Mouse (Mus musculus): ENCODE data around the gene Hltf. TPM values are rescaled to one million over a fixed set of nuclear protein-coding genes. Genes with fewer than 3 reads are reported as not detected.
"Not testable (repeated sequence)": the region's sequence is repeated elsewhere in the genome, so short reads cannot be mapped to it uniquely, and the experiment has no call there.

The Hltf gene
- total RNA-seq, 2 experiments from 2014 or later, result 22.3 to 24.9 TPM

DNA sequence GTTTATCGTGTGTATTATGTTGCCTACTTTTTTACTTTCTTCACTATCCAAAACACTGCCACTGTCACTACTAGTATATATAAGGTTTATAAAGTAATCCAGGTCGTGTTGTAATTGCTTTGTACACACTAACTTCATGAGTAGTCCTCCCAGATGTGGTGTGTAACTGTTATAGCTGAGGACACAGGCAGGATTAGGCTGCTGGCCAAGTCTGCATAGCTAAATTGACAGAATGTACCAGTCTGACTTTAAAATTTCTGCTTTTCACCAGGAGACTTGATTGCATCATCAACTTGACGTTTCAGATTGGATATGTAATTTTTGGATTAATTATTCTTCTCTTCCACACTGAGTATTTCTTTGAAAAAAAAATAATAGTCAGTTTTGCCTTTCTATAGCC is 46.2 kb downstream of the Hltf start:
- no peak for DNase-seq (ENCODE audit: low spot score in 2 of 2)

DNA sequence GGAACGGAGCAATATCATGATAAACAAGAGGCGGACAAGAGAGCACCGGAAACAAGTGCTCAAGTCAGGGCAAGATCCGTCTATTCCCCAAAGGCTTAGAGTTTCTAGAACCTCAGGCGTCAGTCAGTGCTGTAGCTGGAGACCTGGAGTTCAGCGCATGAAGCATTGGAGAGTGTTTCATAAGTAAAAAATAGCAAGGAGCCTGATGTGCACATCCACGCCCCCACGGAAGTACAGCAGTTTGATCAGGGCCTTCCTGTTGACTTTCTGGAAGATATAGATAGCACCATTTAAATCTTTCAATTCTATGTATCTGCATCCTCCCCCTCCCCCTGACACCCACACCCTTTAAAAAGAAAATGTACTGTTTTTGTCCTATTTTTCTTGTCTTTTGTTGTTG is 46.7 kb downstream of the Hltf start:
- no peak for DNase-seq (ENCODE audit: low spot score in 2 of 2)

DNA sequence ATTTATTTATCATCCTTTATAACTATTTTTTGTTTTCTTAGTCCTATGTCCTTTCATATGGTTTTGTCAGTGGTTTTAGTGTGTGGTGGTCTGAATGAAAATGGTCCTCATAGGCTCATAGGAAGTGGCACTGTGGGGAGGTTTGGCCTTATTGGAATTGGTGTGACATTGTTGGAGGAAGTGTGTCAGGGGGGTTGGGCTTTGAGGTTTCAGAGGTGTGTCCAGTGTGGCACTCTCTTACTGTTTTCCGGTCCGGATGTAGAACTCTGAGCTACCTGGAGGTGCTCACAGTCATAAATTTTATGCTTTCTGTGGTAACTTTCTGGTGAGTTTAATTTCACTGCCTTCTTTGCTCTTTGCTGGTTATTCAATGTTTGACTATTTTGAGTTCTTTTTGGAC is 47.2 kb downstream of the Hltf start:
- DNase-seq (ENCODE audit: low spot score in 2 of 2), result no peak

DNA sequence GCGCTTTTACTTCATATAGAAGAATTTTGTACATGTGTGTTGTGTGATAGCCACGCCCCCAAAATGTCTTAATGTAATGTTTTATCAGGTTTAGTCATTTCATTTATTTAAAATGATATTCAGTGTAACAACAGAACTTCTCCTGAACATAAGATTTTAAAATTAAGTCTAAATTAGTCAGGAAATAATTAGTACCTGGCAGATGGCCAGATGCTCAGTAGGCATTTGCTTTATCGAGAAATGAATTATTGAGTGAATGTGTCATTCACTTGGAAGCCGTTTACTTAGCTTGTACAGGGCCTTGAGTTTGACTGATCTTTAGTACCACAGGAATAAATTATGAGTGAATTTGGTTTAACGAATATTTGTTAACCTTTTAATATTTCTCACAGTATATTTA is 51.3 kb downstream of the Hltf start:
- DNase-seq (ENCODE audit: low spot score in 2 of 2), result no peak

DNA sequence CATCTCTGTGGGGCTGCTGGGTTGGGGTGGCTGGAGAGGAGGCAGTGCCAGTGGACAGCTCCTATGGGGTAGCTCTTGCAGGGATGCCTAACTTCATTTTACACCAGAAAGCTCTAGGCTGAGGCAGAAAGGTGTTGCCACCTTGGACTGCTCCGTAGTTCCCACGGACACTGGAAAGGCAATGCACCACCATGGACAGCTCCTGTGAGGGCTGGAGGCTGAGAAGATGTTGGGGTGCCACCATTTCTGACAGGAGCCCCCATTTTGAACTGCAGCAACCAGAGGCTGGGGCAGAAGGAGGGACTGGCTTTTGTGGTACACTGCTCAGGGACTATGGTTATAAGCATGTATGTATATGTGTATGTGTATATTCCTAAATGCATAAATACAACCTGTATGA is 54.3 kb downstream of the Hltf start:
- DNase-seq (ENCODE audit: low spot score in 2 of 2), result no peak

DNA sequence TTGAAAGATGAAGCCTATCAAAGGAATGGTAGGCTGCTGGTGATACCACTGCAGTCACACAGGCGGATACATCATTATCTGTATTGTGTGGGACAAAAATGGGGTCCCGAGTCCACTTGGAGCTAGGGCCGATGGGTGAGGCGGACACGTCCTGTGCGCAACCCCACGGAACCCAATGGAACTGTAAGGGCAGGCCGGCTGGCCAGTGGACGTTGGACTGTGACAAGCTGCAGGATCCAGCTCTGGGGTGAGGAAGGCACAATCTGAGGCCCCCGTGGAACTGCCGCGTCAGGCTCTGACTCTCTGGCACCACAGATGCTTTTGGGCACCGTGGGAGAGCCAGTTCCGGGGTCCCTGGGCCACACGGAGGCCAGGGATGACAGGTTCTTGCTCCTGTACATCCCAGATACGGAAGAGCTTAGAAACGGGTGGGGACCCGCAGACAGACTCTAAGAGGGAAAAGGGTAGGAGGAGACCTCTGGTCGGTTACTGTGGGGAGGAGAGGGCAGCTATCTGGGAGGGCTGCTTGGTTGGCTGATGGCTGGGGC is 61.5 kb downstream of the Hltf start:
- DNase-seq (ENCODE audit: low spot score in 2 of 2), result no peak

DNA sequence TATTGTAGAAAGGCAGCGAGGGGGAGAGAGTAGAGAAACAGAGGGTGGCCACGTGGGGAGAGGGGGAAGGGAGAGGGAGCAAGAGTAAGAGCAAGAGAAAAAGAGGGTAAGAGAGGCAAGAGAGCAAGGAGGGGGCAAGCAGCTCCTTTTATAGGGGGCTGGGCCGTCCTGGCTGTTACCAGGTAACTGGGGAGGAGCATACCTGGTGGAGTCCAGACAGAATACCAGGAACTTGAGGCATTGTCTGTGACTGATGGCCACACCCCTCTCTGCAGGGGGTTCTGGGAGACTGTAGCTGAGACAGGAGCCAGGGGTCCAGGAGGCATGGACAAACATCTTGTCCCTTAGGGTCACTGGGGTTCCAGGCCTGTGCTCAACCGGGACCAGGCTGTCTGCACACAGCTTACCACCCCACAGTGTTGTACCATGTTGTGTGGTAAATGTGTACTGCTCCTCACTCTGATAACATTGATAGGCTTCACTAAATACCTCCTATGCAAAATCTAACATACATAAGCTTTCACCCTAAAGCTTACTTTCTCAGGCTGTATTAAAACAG is 62.2 kb downstream of the Hltf start:
- DNase-seq (ENCODE audit: low spot score in 2 of 2), result no peak

DNA sequence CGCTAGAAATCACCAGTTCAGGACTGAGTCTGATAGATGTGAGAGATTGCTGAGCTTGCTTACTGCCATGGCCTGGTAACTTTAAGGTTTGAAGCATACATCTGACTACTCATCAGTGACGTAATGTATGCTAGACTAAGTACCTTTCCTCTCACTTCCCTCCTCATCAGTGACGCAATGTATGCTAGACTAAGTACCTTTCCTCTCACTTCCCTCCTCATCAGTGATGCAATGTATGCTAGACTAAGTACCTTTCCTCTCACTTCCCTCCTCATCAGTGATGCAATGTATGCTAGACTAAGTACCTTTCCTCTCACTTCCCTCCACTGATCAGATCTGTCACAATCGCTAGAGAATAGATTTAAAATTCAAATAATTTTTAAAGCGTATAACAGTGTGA is 64.0 kb downstream of the Hltf start:
- not testable (repeated sequence) for DNase-seq (ENCODE audit: low spot score in 2 of 2)

DNA sequence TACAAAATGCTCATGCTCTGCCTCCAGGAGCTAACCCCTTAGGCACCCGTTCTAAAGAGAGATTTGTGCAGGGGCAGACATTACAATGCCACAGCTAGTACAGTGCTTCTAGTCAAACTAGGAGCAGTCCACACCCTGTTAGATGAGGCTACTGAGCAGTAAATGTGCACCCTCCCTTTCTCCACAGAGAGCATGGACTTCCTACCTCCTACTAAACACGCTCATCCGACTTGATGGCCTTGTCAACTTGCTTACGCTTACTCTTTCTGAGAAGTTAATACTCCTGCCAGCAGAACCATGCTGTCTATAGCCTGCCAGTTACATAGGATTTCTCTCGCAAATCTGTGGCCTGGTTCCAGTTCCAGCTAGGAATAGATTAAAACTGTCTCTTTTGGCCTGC is 68.0 kb downstream of the Hltf start:
- no peak for DNase-seq (ENCODE audit: low spot score in 2 of 2)

DNA sequence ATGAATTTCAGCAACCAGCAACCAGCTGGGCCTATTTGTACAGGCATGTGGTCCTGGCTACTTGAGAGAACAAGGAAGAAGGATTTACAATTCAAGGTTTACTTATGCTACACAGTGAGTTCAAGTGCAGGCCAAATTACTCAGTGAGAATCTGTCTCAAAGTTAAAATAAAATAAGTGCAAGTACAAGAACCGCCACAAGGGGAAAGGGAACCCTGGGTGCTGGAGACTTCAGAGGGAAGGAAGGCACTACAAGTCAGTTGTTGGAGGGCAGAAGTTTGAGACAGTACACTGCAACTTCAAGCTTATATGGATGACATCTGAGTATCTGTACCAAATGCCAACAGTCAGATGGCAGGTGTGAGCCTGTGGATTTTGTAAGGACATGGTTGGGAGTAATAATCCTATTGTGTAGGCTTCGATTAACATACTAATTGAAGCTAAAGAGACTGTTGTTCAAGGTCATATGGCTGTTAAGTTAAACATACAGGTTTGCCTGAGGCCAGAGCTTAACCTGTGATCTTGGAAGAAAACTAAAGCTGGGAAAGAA is 69.5 kb downstream of the Hltf start:
- DNase-seq (ENCODE audit: low spot score in 2 of 2), result no peak

DNA sequence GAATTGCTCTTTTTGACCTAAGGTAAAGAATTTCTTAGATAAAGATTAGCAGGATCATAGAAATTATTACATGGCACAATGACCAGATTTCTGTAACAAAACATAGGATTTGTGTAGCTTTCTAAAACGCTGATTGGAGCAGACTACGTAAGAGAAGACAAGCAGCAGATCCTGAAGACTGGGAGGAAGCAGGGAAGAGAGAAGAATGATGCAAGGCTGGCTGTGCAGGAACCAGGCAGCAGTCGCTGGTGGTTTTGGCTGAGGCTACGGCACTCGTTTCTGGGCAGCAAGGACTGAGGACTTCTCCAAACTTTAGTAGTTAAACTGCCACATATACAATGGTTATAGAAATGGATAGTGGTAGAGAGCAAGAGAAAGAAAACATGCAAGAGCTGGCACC is 71.9 kb downstream of the Hltf start:
- DNase-seq (ENCODE audit: low spot score in 2 of 2), result no peak

DNA sequence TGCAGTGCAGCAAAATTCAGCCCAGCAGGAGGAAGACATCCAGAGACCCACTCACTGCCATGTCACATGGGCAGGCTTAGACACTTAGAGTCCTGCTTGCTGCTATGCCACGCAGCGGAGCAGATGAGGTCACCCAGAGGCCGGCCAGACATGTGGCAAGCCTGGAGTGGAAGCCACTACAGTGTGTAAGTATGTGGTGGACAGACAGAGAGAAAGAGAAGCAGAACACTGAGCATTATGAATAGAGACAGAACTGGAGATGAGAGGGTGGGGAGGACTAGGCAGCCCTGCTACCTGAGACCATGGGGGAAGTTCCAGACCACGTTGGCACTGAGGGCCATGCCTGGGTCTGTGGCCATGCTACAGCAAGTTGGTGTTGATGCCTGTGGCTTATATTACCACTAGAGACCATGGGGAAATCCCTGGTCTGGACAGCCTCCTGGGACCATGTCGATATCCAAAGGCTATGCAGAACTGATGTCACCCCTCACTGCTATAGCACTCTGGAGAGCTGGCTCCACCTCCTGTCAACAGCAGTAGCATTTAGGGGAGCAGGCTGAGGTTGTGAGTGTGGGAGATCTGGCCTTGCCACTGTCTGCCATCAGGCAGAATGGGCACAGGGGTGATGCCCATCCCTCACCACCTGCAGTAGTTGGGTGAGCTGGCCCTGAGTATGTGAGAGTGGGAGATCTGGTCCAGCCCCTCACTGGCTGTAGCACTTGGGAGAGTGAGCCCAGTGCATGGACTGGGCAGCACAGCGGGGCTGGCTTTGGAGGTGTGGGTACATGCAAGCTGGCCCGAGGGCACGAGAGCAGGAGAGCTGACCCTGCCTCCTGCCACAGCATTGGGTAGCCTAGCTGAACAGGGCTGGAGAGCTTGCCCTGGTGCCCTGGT is 73.1 kb downstream of the Hltf start:
- DNase-seq (ENCODE audit: low spot score in 2 of 2), result no peak

DNA sequence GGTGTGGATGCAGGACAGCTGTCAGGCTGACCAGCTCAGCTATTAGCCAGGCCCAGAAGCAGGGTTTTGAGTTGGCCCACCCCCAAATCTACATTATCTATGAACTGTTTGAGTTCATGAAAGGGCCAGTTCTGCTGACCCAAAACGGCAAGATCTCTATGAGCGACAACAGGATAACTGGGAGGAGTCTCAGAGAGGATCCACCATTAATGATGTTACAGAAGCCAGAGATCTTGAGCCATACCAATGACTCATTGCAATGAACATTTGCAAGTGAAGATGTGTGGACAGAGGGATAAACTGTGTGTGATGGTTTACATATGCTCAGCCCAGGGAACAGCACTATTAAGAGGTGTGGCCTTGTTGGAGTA is 73.7 kb downstream of the Hltf start:
- no peak for DNase-seq (ENCODE audit: low spot score in 2 of 2)

DNA sequence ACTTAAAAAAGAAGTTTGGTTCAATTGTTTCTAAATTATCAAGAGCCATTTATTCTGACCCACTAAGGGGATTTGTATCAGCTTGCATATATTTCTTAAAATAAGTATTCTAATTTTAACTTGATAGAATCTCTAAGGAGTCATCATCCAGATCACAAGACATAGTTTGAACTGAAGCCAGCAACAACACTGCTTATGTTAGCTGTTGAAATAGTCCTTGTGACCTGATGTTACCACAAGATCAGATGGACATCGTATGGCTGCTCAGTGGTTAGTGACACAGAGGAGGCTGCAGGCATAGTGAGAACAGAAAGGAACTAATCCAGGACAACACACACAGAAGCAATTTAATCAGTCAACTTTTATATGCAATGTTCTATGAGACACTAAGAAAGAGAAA is 75.1 kb downstream of the Hltf start:
- no peak for DNase-seq (ENCODE audit: low spot score in 2 of 2)

DNA sequence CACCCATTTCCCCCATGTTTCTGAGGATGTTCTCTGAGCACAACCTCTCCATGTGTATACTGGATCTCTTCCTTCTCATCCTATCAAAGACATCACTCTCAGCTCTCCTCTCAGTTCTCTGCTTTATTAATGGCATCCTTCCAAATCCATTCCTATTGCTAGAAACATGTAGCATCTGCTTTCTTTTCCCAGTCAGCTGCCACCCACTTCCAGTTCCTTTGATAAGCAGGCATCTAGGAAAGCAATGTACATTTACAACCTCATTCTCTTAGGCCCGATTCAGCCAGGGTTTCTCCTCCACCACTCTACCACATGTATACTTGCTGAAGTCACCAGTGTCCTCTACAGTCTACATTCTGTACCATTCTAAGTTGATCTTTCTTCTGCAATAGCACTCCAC is 76.1 kb downstream of the Hltf start:
- DNase-seq (ENCODE audit: low spot score in 2 of 2), result peak in 1 of 2 experiments; percentile 54

DNA sequence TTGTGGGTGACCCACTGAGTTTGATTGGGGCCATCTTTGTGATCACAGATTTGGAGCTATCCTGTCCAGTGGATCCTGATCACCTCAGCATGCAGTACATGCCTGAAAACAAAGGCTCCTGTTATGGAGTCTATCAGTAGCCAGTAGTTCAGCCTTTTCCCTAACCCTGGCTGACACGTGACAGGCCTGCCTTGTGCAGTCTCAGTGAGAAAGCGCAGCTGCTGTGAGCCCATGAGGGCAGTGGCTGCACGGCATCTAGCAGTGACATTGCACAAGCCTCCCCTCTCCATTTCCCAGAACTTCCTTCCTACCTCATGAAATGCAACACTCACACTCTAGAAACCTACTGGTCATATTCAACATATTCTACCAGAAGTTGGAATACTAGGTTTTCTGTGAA is 76.9 kb downstream of the Hltf start:
- DNase-seq (ENCODE audit: low spot score in 2 of 2), result no peak

DNA sequence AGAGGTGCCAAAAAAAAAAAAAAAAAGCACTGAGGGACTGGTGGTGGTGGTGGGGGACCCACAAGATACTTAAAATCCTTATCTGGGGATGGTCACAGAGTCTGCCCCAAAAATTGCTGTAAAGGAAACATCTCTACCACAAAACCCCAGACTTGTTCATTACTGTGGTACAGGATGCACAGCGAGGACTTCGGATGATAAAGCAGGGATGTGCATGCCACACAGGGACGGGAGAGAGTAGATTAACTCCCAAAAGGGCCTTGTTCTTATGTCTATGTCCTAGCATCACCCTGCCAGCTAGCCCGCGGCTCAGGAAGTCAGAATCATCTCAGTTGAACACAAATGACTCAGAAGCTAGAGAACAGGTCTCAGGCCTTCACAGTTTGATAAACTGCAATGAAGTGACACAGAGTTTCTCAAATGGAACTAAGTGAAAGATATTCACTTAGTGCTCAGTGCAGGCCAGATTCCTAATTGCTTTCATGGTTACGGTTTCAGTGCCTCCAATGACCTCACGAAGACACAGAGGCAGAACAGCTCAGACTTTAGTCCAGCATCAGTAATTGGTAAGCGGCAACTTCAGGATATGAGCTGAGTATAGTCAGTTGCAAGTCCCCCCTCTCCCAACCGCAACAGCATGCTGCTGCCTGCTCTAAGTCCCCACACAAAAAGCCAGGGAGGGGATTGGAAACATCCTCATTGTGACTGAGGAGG is 79.4 kb downstream of the Hltf start:
- no peak for DNase-seq (ENCODE audit: low spot score in 2 of 2)

DNA sequence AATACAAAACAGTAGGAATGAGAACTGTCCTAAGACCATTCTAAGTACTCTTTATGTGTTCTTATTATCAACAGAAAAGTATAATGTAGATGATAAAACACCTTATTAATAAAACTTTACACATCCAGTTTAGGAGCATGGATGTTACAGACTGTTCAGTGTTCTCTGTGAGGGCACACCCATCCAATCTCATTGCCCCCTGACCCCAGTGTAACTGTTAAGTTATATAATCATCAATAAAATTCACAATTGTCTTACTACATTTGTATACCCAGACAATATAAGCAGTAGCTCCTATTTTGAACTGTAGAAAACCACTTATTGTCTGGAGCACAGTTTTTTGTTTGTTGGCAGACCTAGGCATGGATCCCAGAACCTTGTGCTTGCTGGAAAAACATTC is 83.6 kb downstream of the Hltf start:
- DNase-seq (ENCODE audit: low spot score in 2 of 2), result no peak

DNA sequence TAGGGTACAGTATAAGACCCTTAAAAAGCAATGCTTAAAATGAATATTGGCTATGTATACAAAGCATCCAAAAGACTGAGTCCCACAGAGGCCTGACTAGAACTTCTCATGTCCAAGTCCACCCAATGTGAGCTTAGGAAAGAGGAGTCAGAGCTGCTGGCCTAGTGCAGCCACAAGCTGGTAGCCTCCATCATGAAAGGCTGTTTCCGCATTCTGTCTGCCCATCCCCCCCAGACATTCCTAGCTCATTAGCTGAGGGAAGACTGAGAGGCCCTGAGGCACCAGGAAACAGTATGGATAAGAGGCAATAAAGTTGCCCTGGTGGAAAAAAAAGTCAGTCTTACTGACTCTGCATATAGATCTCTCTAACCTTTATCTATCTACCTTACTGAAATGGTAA is 84.1 kb downstream of the Hltf start:
- DNase-seq (ENCODE audit: low spot score in 2 of 2), result no peak

DNA sequence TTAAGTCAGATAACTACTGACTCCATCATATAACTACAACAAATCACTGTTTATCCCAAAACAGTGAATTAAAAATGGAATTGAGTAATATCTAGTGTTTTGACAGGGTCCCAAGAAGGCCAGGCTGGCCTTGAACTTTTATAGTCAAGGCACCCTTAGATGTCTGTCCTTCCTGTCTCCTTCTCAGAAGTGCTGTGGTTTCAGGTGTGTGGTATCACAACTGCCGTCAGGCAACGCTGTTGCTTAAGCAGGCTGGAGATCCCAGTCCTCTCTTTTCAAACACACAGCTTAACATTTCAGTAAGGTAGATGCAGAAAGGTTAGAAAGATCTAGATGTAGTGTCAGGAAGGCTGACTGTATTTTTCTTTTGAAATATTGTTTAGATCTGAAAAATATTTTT is 84.5 kb downstream of the Hltf start:
- no peak for DNase-seq (ENCODE audit: low spot score in 2 of 2)

DNA sequence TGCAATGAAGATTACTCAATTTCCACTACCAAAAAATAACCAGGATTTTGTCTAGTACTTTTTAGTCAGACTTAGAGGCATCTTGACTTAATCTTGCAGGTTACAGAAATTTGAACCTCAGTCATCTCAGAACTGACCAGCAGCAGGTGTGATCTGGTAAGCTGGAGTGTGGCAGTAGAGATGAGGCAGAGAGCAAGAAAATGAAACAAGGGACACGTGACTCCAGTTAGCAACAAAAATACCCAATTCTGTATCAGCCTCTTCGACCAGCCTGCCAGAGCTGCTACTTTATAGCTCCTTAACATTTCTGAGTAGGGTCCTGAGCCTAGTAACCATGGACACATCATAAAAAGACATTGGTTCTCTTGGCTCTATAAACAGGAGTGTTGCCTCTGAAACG is 85.0 kb downstream of the Hltf start:
- no peak for DNase-seq (ENCODE audit: low spot score in 2 of 2)

DNA sequence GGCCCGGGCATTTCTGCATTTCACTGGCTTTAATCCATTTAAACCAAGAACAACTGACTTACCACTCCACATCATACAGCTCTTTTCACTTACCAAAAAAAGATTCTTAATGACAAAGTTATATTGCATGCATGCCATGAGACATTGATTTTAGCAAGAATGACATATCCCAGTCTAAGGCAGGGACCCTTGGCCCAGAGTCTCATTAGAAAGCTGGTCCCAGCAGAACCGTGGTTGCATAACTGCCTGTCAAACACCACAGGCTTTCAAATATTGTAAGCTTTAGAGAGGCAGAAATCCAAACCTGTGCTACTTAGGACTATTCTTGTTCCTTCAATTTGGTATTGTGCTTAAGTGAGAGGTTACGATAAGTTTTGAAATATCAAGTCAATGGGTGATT is 86.1 kb downstream of the Hltf start:
- DNase-seq (ENCODE audit: low spot score in 2 of 2), result no peak

Data from layer of hippocampus, adult 18-20 months (tissue).